Comparison of ENCODE assay signal across 12 mouse cellular contexts in genomic region chr7:99590646-99591045, GRCm38 (mm10). TPM values are rescaled to one million over a fixed set of nuclear protein-coding genes. Genes with fewer than 3 reads are reported as not detected.
DNase-seq lines count a peak whose midpoint lies in the region; ATAC-seq and TF ChIP-seq lines count a peak whose summit lies in the region.
"Had no signal": no experiment of that assay in that cellular context is flagged by ENCODE, and none has a peak within 500 bp of the region (broad histone marks: within the 10 kb centered on the region; RNA-seq: fewer than 3 reads in every experiment).

No protein-coding gene starts in this region.

- no peak for TF ChIP-seq CTCF in forebrain, postnatal 0 days (IDR thresholded peaks at IDR 0.05; ENCODE audit: low read depth)
- TF ChIP-seq CTCF in stomach, postnatal 0 days (IDR thresholded peaks at IDR 0.05; ENCODE audit: low read depth), result no peak
- no peak for TF ChIP-seq CTCF in liver, embryonic 14.5 days (IDR thresholded peaks at IDR 0.05; ENCODE audit: low read depth)

- 69% methylated on average over 5 of the region's 5 CpGs for WGBS in forebrain, embryonic 16.5 days
- WGBS in forebrain, postnatal 0 days, result 70% methylated on average over 5 of the region's 5 CpGs
- 78% methylated on average over 5 of the region's 5 CpGs for WGBS in stomach, embryonic 15.5 days
- WGBS in stomach, postnatal 0 days, result 85% methylated on average over 5 of the region's 5 CpGs
- 33% methylated on average over 5 of the region's 5 CpGs for WGBS in liver, embryonic 14.5 days (ENCODE audit: insufficient replicate concordance)

- no peak overlapping the region for H3K27ac ChIP-seq in forebrain, embryonic 16.5 days (ENCODE audit: low read length)
- H3K27ac ChIP-seq in forebrain, postnatal 0 days (ENCODE audit: low read depth, low read length), result no peak overlapping the region
- H3K27ac ChIP-seq in stomach, embryonic 15.5 days, result no peak overlapping the region
- no peak overlapping the region for H3K27ac ChIP-seq in stomach, postnatal 0 days (replicated peaks)
- H3K27ac ChIP-seq in liver, embryonic 14.5 days, result peak overlapping the region; percentile 99
- H3K27ac ChIP-seq: embryonic facial prominence, embryonic 10.5 days; hindbrain, embryonic 15.5 days; limb, embryonic 12.5 days had no signal

- TF ChIP-seq EP300 in stomach, postnatal 0 days (optimal IDR thresholded peaks at IDR 0.05), result no peak
- TF ChIP-seq EP300 in liver, embryonic 14.5 days (IDR thresholded peaks at IDR 0.05; ENCODE audit: low read depth), result no peak

- H3K4me2 ChIP-seq in forebrain, embryonic 16.5 days (ENCODE audit: low read length), result no peak overlapping the region
- H3K4me2 ChIP-seq in forebrain, postnatal 0 days (ENCODE audit: low read depth), result no peak overlapping the region
- no peak overlapping the region for H3K4me2 ChIP-seq in stomach, embryonic 15.5 days
- H3K4me2 ChIP-seq in stomach, postnatal 0 days (replicated peaks; ENCODE audit: low read depth), result no peak overlapping the region
- H3K4me2 ChIP-seq in liver, embryonic 14.5 days (ENCODE audit: low read depth), result peak overlapping the region; percentile 97
- H3K4me2 ChIP-seq: hindbrain, embryonic 15.5 days; limb, embryonic 12.5 days; lung, embryonic 14.5 days had no signal

- ATAC-seq in forebrain, embryonic 16.5 days, result 0 out of 2 replicates have a peak, but pooled peaks have one; percentile 22
- no peak for ATAC-seq in forebrain, postnatal 0 days
- ATAC-seq in stomach, embryonic 15.5 days (ENCODE audit: insufficient read depth, low FRiP score, low read depth), result 0 out of 2 replicates have a peak, but pooled peaks have one; percentile 33
- ATAC-seq in stomach, postnatal 0 days (ENCODE audit: low FRiP score, low TSS enrichment), result no peak
- peak; percentile 21 for ATAC-seq in liver, embryonic 14.5 days (ENCODE audit: insufficient read depth)

- H3K27me3 ChIP-seq in forebrain, embryonic 16.5 days (replicated peaks; ENCODE audit: control insufficient read depth, insufficient read depth, low read length), result no peaks in the 10 kb centered on the region
- H3K27me3 ChIP-seq in forebrain, postnatal 0 days (ENCODE audit: insufficient read depth, low read length), result no peaks in the 10 kb centered on the region
- H3K27me3 ChIP-seq in stomach, embryonic 15.5 days (replicated peaks), result no peaks in the 10 kb centered on the region
- no peaks in the 10 kb centered on the region for H3K27me3 ChIP-seq in stomach, postnatal 0 days (ENCODE audit: control insufficient read depth, insufficient read depth, low read length)
- H3K27me3 ChIP-seq in liver, embryonic 14.5 days (ENCODE audit: control insufficient read depth, insufficient read depth, low read length), result no peaks in the 10 kb centered on the region
- H3K27me3 ChIP-seq: hindbrain, embryonic 15.5 days; limb, embryonic 12.5 days; megakaryocyte, embryonic 14.5 days had no signal

- H3K36me3 ChIP-seq in forebrain, embryonic 16.5 days (ENCODE audit: control insufficient read depth, insufficient read depth), result peaks cover 15% of the 10 kb centered on the region
- peaks cover 84% of the 10 kb centered on the region for H3K36me3 ChIP-seq in forebrain, postnatal 0 days (ENCODE audit: insufficient read depth)
- peaks cover 12% of the 10 kb centered on the region; the same call in 1 of the 2 replicates for H3K36me3 ChIP-seq in stomach, embryonic 15.5 days
- peaks cover 9% of the 10 kb centered on the region for H3K36me3 ChIP-seq in stomach, postnatal 0 days (ENCODE audit: control insufficient read depth, insufficient read depth, low read length)
- H3K36me3 ChIP-seq in liver, embryonic 14.5 days (replicated peaks; ENCODE audit: control insufficient read depth, insufficient read depth, low read depth), result peaks cover 10% of the 10 kb centered on the region

- DNase-seq in forebrain, postnatal 0 days, result no peak
- DNase-seq in stomach, postnatal 0 days (ENCODE audit: low spot score), result no peak
- peak in 2 of 3 experiments; percentile 56 to 57 for DNase-seq in liver, embryonic 14.5 days (ENCODE audit: low read depth in 3 of 3, low spot score in 3 of 3)
- DNase-seq in thymus, postnatal 25 days, result no peak
- no peak for DNase-seq in layer of hippocampus, postnatal 10 days (ENCODE audit: low spot score in 2 of 2)

- H3K9me3 ChIP-seq in forebrain, embryonic 16.5 days (ENCODE audit: control insufficient read depth, low read length), result no peaks in the 10 kb centered on the region
- H3K9me3 ChIP-seq in forebrain, postnatal 0 days (ENCODE audit: low read length), result no peaks in the 10 kb centered on the region
- H3K9me3 ChIP-seq in stomach, embryonic 15.5 days, result no peaks in the 10 kb centered on the region
- no peaks in the 10 kb centered on the region for H3K9me3 ChIP-seq in stomach, postnatal 0 days (ENCODE audit: control insufficient read depth, low read length)
- H3K9me3 ChIP-seq in liver, embryonic 14.5 days (ENCODE audit: control insufficient read depth, low read length), result no peaks in the 10 kb centered on the region
- H3K9me3 ChIP-seq: embryonic facial prominence, embryonic 10.5 days; hindbrain, embryonic 15.5 days; limb, embryonic 12.5 days; megakaryocyte, embryonic 14.5 days had no signal

- no peak overlapping the region for H3K4me3 ChIP-seq in forebrain, embryonic 16.5 days (replicated peaks; ENCODE audit: low read length)
- H3K4me3 ChIP-seq in forebrain, postnatal 0 days (ENCODE audit: low read depth, low read length), result no peak overlapping the region
- H3K4me3 ChIP-seq in stomach, embryonic 15.5 days (replicated peaks), result no peak overlapping the region
- no peak overlapping the region for H3K4me3 ChIP-seq in stomach, postnatal 0 days (ENCODE audit: low read depth, low read length)
- no peak overlapping the region for H3K4me3 ChIP-seq in liver, embryonic 14.5 days (ENCODE audit: insufficient read depth in 1 of 2, low read depth in 2 of 2, low read length in 2 of 2)
- H3K4me3 ChIP-seq: embryonic facial prominence, embryonic 10.5 days; hindbrain, embryonic 15.5 days; limb, embryonic 12.5 days; megakaryocyte, embryonic 14.5 days had no signal

- no peaks in the 10 kb centered on the region for H3K4me1 ChIP-seq in forebrain, embryonic 16.5 days (replicated peaks; ENCODE audit: control insufficient read depth, insufficient read depth, low read length)
- no peaks in the 10 kb centered on the region for H3K4me1 ChIP-seq in forebrain, postnatal 0 days (ENCODE audit: insufficient read depth)
- H3K4me1 ChIP-seq in stomach, embryonic 15.5 days, result no peaks in the 10 kb centered on the region
- H3K4me1 ChIP-seq in stomach, postnatal 0 days (replicated peaks; ENCODE audit: control insufficient read depth, insufficient read depth), result no peaks in the 10 kb centered on the region
- H3K4me1 ChIP-seq in liver, embryonic 14.5 days (replicated peaks; ENCODE audit: control insufficient read depth in 2 of 2, insufficient read depth in 2 of 2, low read length in 1 of 2), result peaks cover 39 to 41% of the 10 kb centered on the region in 2 experiments
- H3K4me1 ChIP-seq: limb, embryonic 12.5 days had no signal

- H3K9ac ChIP-seq in forebrain, embryonic 16.5 days (replicated peaks; ENCODE audit: low read depth, low read length), result no peak overlapping the region
- H3K9ac ChIP-seq in forebrain, postnatal 0 days, result no peak overlapping the region
- H3K9ac ChIP-seq in stomach, embryonic 15.5 days, result no peak overlapping the region
- no peak overlapping the region for H3K9ac ChIP-seq in stomach, postnatal 0 days (ENCODE audit: low read length)
- H3K9ac ChIP-seq in liver, embryonic 14.5 days (replicated peaks), result peak overlapping the region; percentile 45; the same call in 1 of the 2 replicates
- H3K9ac ChIP-seq: hindbrain, embryonic 15.5 days; limb, embryonic 12.5 days; lung, embryonic 14.5 days had no signal

RNA-seq across cellular contexts. Expression of gene Tpbgl, which starts 36.3 kb away (rescaled TPM):
- polyA plus RNA-seq in forebrain, embryonic 16.5 days (2015; fragmentation: Nextera tagmentation; extraction: Ambion mirVana), result 0.67 and 0.76 TPM in 2 replicates
- total RNA-seq in forebrain, postnatal 0 days (2014; rRNA removed), result 0.86 and 1.5 TPM in 2 replicates
- 1.8 and 2.1 TPM in 2 replicates for polyA plus RNA-seq in forebrain, postnatal 0 days (2015; fragmentation: Nextera tagmentation; extraction: Ambion mirVana)
- polyA plus RNA-seq in stomach, embryonic 15.5 days (2015; fragmentation: Nextera tagmentation; extraction: Ambion mirVana), result 1.9 and 2.0 TPM in 2 replicates
- polyA plus RNA-seq in stomach, postnatal 0 days (2015; fragmentation: Nextera tagmentation; extraction: Ambion mirVana), result 1.5 and 1.7 TPM in 2 replicates
- 0.12 and 0.13 TPM in 2 replicates for polyA plus RNA-seq in liver, embryonic 14.5 days (2012; rRNA removed)
- 0.14 and 0.24 TPM in 2 replicates for polyA plus RNA-seq in liver, embryonic 14.5 days (2014; fragmentation: Nextera tagmentation; extraction: Ambion mirVana)
- total RNA-seq in layer of hippocampus, postnatal 10 days (2021), result 1 to 10 TPM; 2.9 to 3.3 TPM

RNA-seq across cellular contexts. Expression of gene Arrb1, which starts 55.4 kb away (rescaled TPM):
- 16.3 and 18.1 TPM in 2 replicates for polyA plus RNA-seq in forebrain, embryonic 16.5 days (2015; fragmentation: Nextera tagmentation; extraction: Ambion mirVana)
- 88.0 and 102 TPM in 2 replicates for total RNA-seq in forebrain, postnatal 0 days (2014; rRNA removed)
- 10.3 and 13.0 TPM in 2 replicates for polyA plus RNA-seq in forebrain, postnatal 0 days (2015; fragmentation: Nextera tagmentation; extraction: Ambion mirVana)
- 11.4 and 13.5 TPM in 2 replicates for polyA plus RNA-seq in stomach, embryonic 15.5 days (2015; fragmentation: Nextera tagmentation; extraction: Ambion mirVana)
- 3.6 and 4.4 TPM in 2 replicates for polyA plus RNA-seq in stomach, postnatal 0 days (2015; fragmentation: Nextera tagmentation; extraction: Ambion mirVana)
- 234 and 235 TPM in 2 replicates for polyA plus RNA-seq in liver, embryonic 14.5 days (2012; rRNA removed)
- polyA plus RNA-seq in liver, embryonic 14.5 days (2014; fragmentation: Nextera tagmentation; extraction: Ambion mirVana), result 30.1 and 36.4 TPM in 2 replicates
- 100 to 1,000 TPM; 150 to 192 TPM for total RNA-seq in layer of hippocampus, postnatal 10 days (2021)

Comparison
In these comparisons a context has a peak if more than half of its experiments do, and no peak if none do; other contexts are left out.
1. ATAC-seq: peak in forebrain, embryonic 16.5 days (single experiment), stomach, embryonic 15.5 days (single experiment) and liver, embryonic 14.5 days (single experiment); none in forebrain, postnatal 0 days (single experiment) and stomach, postnatal 0 days (single experiment).
2. DNase-seq: peak in liver, embryonic 14.5 days (2 of 3); none in forebrain, postnatal 0 days (single experiment), stomach, postnatal 0 days (single experiment), thymus, postnatal 25 days (single experiment) and layer of hippocampus, postnatal 10 days (0 of 2).